Mouse (Mus musculus) naive thymus-derived CD4-positive, alpha-beta T cell, adult 5 months (primary cell): ENCODE data around the gene R3hdml. TPM values are rescaled to one million over a fixed set of nuclear protein-coding genes. Genes with fewer than 3 reads are reported as not detected.

Source experiments
- polyA plus RNA-seq: library from polyadenylated mRNA; unstranded; fragments of 100-300 nt; shearing (Covaris generic); gene quantifications from one replicate; pipeline ENCODE4 v1.2.1, GENCODE M21; 2017

R3hdml gene
- polyA plus RNA-seq: not detected

DNA sequence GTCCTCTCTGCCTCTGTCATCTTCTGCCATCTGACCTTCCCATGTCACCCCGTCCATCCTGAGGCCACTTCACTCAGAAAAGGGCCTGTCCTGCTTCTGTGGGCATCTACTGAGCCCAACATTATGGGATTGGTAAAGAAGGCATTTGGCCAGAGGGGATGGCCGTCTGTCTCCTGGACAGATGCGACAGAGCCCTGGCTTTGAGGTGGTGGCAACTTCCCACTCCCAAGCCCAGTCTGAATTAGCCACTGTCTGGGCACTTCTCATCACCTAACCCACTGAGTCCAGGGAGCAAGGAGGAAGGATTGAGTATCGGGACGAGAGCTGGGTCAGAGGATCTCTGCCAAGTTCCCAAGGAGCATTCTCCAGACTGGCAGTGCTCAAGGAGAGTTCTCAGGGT lies at the start of gene R3hdml:
R3hdml (plus strand) TSS at position 301 of the 400 bp plus-strand sequence.

DNA sequence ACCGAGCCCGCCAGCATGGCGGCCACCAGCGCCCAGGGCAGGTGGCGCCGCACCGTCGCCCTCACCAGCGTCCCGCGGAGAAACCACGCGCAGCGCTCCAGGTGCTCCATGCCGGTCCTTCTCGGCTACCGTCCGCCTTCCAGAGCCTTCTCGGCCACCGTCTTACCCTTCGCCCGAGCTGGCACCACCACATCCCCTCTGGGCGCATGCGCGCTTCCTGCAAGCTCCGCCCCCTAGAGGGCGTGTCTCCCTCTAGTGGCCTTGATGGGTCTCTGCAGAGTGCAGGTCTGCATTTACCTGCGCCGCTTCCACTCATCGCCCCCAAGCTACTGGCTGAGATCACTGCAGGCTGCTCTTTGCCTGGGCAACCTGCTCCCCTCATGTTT lies 19.7 kb upstream of the R3hdml start, which contains the start of gene Fitm2:
Fitm2 (minus strand) TSS at position 164 of the 386 bp plus-strand sequence.

GRCm38 (mm10) chr2:163506300-163507004 lies 14.3 kb downstream of the R3hdml start, which contains the start of gene Hnf4a:
Gene Hnf4a (plus strand): TSS chr2:163506808.

Other genes with a start within 250 kb of the R3hdml start
- not detected for gene Jph2, start 94.3 kb upstream of the R3hdml start, polyA plus RNA-seq
- gene Oser1, start 67.6 kb upstream of the R3hdml start, polyA plus RNA-seq: 255 TPM
- gene Gdap1l1, start 53.8 kb upstream of the R3hdml start, polyA plus RNA-seq: not detected
- gene Fitm2, start 19.7 kb upstream of the R3hdml start, polyA plus RNA-seq: 3.9 TPM
- gene Hnf4a, start 14.5 kb downstream of the R3hdml start, polyA plus RNA-seq: not detected
- 43.3 TPM for gene Ttpal, start 110.0 kb downstream of the R3hdml start, polyA plus RNA-seq
- gene Serinc3, start 152.8 kb downstream of the R3hdml start, polyA plus RNA-seq: 397 TPM
- gene Pkig, start 166.1 kb downstream of the R3hdml start, polyA plus RNA-seq: 1.8 TPM